ENCODE assay signal across 9 mouse cellular contexts in genomic region chr8:106978755-106979251, GRCm38 (mm10). TPM values are rescaled to one million over a fixed set of nuclear protein-coding genes. Genes with fewer than 3 reads are reported as not detected.
DNase-seq lines count a peak whose midpoint lies in the region; ATAC-seq lines count a peak whose summit lies in the region.
"Had no signal": no experiment of that assay in that cellular context is flagged by ENCODE, and none has a peak within 500 bp of the region (broad histone marks: within the 10 kb centered on the region; RNA-seq: fewer than 3 reads in every experiment).

No protein-coding gene starts in this region.

- peak overlapping the region; percentile 52; the same call in 1 of the 2 replicates for H3K27ac ChIP-seq in stomach, embryonic 14.5 days (ENCODE audit: low read length)
- H3K27ac ChIP-seq: limb, embryonic 12.5 days had no signal

- no peaks in the 10 kb centered on the region for H3K9me3 ChIP-seq in stomach, embryonic 14.5 days (ENCODE audit: control insufficient read depth, low read depth, low read length)
- H3K9me3 ChIP-seq: limb, embryonic 12.5 days had no signal

- H3K27me3 ChIP-seq in stomach, embryonic 14.5 days (ENCODE audit: control insufficient read depth, insufficient read depth, low read length), result no peaks in the 10 kb centered on the region
- H3K27me3 ChIP-seq: limb, embryonic 12.5 days had no signal

- H3K4me2 ChIP-seq in stomach, embryonic 14.5 days (replicated peaks; ENCODE audit: low read depth, low read length), result no peak overlapping the region
- H3K4me2 ChIP-seq: limb, embryonic 12.5 days had no signal

- peaks cover 17% of the 10 kb centered on the region for H3K4me1 ChIP-seq in stomach, embryonic 14.5 days (ENCODE audit: control insufficient read depth, insufficient read depth, low read length)
- H3K4me1 ChIP-seq: limb, embryonic 12.5 days had no signal

- ATAC-seq in stomach, embryonic 14.5 days (ENCODE audit: insufficient number of reproducible peaks, insufficient read depth, low FRiP score, low read depth), result peak; percentile 33; the same call in 1 of the 2 replicates

- peaks cover 6% of the 10 kb centered on the region for H3K36me3 ChIP-seq in stomach, embryonic 14.5 days (ENCODE audit: control insufficient read depth, insufficient read depth, low read length)

- WGBS in stomach, embryonic 14.5 days, result 23% methylated on average over 2 of the region's 2 CpGs

- H3K9ac ChIP-seq in stomach, embryonic 14.5 days (replicated peaks; ENCODE audit: low read depth, low read length), result no peak overlapping the region
- H3K9ac ChIP-seq: limb, embryonic 12.5 days had no signal

- peak; percentile 29 for DNase-seq in gastrocnemius, adult 18-20 months (ENCODE audit: low spot score)
- no peak for DNase-seq in gastrocnemius, adult 8-10 months (ENCODE audit: low spot score in 2 of 2)
- peak; percentile 23 for DNase-seq in right cerebral cortex, adult 18-20 months
- DNase-seq in right cerebral cortex, postnatal 14 days, result no peak
- DNase-seq in layer of hippocampus, adult 18-20 months (ENCODE audit: low spot score in 2 of 2), result peak; percentile 26 to 50
- no peak for DNase-seq in testis, postnatal 14 days (ENCODE audit: low spot score)
- DNase-seq in thymus, postnatal 36 days, result no peak

- no peak overlapping the region for H3K4me3 ChIP-seq in stomach, embryonic 14.5 days (ENCODE audit: low read depth, low read length)
- H3K4me3 ChIP-seq: limb, embryonic 12.5 days had no signal

RNA-seq across cellular contexts. Expression of gene Sntb2, which starts 43.3 kb away (rescaled TPM):
- 1 to 10 TPM; 4.1 to 4.2 TPM for total RNA-seq in gastrocnemius, adult 18-20 months (2021)
- total RNA-seq in gastrocnemius, adult 8-10 months (2022), result 1 to 10 TPM; 2.4 to 3.9 (median 3.7) TPM
- total RNA-seq in layer of hippocampus, adult 18-20 months (2021), result 10 to 100 TPM; 22.6 to 26.3 TPM
- 21.6 and 26.9 TPM in 2 replicates for polyA plus RNA-seq in stomach, embryonic 14.5 days (2014; fragmentation: Nextera tagmentation; extraction: Ambion mirVana)

RNA-seq across cellular contexts. Expression of gene Vps4a, which starts 52.2 kb away (rescaled TPM):
- 10 to 100 TPM; 62.2 to 71.0 TPM for total RNA-seq in gastrocnemius, adult 18-20 months (2021)
- total RNA-seq in gastrocnemius, adult 8-10 months (2022), result 10 to 100 TPM; 64.8 to 79.2 (median 72.5) TPM
- 100 to 1,000 TPM; 109 to 114 TPM for total RNA-seq in layer of hippocampus, adult 18-20 months (2021)
- 66.3 and 69.7 TPM in 2 replicates for polyA plus RNA-seq in stomach, embryonic 14.5 days (2014; fragmentation: Nextera tagmentation; extraction: Ambion mirVana)

Comparison
In these comparisons a context has a peak if more than half of its experiments do, and no peak if none do; other contexts are left out.
1. DNase-seq: peak in gastrocnemius, adult 18-20 months (single experiment), right cerebral cortex, adult 18-20 months (single experiment) and layer of hippocampus, adult 18-20 months (2 of 2); none in gastrocnemius, adult 8-10 months (0 of 2), right cerebral cortex, postnatal 14 days (single experiment), testis, postnatal 14 days (single experiment) and thymus, postnatal 36 days (0 of 2).
2. RNA of gene Sntb2, which starts 43.3 kb away (total RNA-seq): 22.6 to 26.3 TPM in layer of hippocampus, adult 18-20 months; 4.1 to 4.2 TPM in gastrocnemius, adult 18-20 months and 2.4 to 3.9 TPM in gastrocnemius, adult 8-10 months; every median in the first group is over 4 times any median in the second.